Mouse (Mus musculus) kidney, postnatal 10 days (tissue): ENCODE data around the gene Anks1.
"Not testable (repeated sequence)": the region's sequence is repeated elsewhere in the genome, so short reads cannot be mapped to it uniquely, and the experiment has no call there.

Source experiments
- DNase-seq: peaks from one replicate; pipeline ENCODE4 v3.0.0; 2021; ENCODE audit warnings: mixed read lengths

Gene Anks1

DNA sequence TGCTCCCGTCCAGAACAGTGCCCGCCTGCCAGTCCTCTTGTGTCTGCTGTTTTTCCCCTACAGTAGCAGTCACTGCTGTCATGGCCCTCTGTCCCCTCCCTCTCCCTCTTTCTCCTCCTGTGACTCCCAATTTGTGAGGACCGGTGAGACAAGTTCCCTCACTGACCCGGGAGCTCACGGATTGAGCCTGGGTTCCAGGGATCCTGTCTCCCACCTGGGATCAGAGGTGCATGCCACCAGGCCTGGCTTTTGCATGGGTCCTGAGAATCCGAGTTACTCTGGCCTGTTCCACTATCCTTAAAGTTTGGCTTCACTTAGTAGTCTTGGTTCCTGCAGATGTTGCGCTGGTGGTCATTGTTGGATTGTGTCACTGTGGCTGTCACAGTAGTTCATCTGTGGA lies 58.4 kb downstream of the Anks1 start:
- DNase-seq, result no peak

DNA sequence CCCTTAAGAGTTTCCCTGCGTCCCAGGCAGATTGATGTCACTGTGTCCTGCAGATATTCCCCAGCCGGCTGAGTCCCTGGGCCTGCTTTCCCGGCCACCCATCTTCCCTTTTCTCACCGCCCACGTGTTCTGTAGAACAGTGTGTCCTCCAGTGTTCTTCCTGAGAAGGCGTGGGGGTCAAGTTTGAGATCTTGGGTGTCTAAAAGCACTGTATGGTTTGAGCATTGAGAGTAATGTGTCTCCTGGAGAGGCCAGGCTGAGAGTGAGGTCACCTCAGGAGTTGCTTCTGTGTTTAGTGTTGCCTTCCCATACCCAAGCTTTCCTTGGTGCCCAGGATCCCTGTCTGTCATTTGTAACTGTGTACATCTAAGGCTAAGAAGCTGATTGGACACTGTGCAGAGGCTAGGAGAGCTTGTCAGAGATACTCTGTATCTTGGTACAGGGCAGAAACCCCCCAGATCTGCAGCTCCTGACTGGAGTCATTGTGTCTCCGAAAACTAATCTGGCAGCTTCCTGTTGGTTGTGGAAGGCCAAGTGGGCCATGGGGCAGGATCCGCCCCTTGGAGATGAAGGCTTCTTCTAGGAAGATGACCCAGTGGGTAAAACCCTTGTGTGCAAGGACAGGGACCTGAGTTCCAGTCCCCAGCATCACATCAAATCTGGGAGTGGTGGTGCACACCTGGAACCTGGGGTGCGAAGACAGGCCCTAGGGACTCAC lies 59.1 kb downstream of the Anks1 start:
- no peak for DNase-seq

DNA sequence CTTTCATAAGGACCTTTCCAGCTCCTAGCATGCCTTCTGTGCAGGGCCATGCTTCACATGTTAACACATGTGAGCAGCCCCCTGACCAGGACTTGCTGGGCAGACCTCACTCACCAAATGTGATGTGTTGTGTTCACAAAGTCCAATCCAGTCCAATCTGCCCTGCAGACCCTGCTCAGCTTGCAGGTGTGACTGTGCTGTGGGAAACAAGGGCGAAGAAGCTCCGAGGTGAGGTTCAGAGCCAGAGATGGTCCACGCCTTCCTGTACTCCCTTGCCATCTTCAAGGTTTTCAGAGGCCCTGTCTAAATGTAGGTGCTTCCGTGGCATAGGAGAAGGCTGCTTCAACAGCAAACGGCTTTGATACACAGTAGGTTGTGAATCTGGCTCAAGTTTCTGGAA lies 59.8 kb downstream of the Anks1 start:
- no peak for DNase-seq

GRCm38 (mm10) chr17:27969365-27969764 lies 60.3 kb downstream of the Anks1 start:
- peak; percentile 72 for DNase-seq

- DNase-seq, result no peak
Measured at GRCm38 (mm10) chr17:27969896-27970295, 60.8 kb downstream of the Anks1 start.

- no peak for DNase-seq
Measured at GRCm38 (mm10) chr17:27970305-27970704, 61.2 kb downstream of the Anks1 start.

- peak; percentile 85 for DNase-seq
Measured at GRCm38 (mm10) chr17:27971496-27971895, 62.4 kb downstream of the Anks1 start.

- DNase-seq, result no peak
Measured at GRCm38 (mm10) chr17:27973337-27973736, 64.2 kb downstream of the Anks1 start.

GRCm38 (mm10) chr17:27976266-27976665 lies 67.2 kb downstream of the Anks1 start:
- no peak for DNase-seq

- DNase-seq, result no peak
Measured at GRCm38 (mm10) chr17:27977008-27977636, 68.0 kb downstream of the Anks1 start.

DNA sequence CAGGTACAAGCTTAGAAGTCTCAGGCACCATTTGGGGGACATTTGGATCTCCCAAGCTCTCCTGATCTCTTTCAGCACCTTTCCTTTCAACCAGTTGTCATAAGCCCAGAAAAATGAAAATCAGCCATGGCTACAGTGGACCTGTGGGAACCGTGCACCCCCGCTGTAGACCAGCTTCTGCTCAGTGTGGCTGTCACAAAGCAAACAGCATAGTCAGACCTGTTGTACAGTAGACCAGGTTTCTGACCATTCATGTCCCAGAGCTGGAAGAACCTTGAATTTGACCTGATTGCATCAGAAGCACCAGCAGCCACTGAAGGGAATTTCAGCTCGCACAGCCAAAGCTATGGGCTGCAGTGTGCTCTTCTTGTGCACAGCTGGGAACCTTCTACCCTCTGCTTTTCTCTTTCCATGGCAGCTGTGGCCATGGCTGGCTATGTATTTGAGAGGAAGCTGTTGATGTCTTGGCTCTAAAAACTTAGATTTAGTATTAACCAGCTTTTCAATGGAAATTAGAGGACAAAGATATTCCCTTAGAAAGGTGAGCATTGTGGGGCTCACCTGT lies 71.4 kb downstream of the Anks1 start:
- no peak for DNase-seq

DNA sequence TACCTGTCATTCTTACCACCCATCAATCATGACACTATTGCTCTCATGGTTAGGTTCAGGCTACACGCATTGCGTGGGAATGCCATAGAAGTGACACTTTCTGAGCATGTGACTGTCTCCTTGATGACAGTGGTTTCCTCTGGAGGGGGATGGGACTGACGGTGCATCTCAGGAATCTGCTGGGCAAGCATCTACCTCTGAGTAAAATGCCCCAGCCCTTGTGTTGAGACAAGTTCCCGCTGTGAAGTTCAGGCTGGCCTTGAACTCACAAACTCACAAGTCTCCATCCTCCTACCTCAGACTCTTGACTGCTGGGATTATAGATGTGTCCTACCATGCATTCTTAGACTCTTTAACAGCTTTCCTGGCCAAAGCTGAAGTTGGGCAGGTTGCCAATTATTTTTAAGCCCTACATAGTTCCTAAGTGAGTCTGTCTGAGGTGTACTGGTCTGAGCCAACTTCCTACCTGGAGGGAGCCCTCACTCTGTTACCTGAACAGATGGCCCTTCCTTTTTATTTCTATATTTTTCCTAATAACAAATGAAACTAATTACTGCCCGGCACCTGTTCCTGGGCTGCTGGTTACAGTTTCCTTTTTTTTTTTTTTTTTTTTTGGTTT lies 72.5 kb downstream of the Anks1 start:
- DNase-seq, result no peak

DNA sequence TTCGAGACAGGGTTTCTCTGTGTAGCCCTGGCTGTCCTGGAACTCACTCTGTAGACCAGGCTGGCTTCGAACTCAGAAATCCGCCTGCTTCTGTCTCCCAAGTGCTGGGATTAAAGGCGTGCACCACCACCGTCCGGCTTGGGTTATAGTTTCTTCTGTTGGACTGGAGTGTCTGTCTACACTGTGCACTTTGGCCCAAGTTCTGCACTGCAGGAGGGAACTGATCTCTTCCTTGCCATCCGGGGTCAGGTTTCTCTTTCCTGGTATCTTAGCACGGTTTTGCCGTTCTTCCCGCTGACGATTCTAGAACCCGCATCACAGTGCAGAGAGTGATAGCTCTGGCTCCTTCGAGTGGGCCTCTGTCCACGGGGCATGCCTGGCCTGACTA lies 73.0 kb downstream of the Anks1 start:
- not testable (repeated sequence) for DNase-seq

GRCm38 (mm10) chr17:27982712-27983266 lies 73.7 kb downstream of the Anks1 start:
- DNase-seq, result no peak

GRCm38 (mm10) chr17:27984421-27984820 lies 75.3 kb downstream of the Anks1 start:
- DNase-seq, result no peak

DNA sequence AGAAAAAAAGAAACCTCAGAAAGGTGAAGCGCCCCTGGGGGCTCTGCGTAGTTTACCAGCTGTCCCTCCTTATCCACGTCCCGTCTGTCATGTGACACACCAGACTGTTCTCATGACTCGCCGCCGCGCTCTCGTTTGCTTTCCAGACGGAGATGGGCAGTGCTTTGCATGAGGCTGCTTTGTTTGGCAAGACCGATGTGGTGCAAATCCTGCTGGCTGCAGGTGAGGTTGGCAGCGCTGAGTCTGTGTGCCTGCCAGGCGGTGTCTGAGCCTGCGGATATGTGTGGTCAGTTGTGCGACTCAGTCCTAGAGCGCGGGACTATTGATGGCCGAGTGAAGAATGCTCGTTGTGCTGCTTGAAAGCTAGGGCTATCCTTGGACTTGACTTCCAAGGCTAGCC lies 77.0 kb downstream of the Anks1 start:
- DNase-seq, result no peak

DNA sequence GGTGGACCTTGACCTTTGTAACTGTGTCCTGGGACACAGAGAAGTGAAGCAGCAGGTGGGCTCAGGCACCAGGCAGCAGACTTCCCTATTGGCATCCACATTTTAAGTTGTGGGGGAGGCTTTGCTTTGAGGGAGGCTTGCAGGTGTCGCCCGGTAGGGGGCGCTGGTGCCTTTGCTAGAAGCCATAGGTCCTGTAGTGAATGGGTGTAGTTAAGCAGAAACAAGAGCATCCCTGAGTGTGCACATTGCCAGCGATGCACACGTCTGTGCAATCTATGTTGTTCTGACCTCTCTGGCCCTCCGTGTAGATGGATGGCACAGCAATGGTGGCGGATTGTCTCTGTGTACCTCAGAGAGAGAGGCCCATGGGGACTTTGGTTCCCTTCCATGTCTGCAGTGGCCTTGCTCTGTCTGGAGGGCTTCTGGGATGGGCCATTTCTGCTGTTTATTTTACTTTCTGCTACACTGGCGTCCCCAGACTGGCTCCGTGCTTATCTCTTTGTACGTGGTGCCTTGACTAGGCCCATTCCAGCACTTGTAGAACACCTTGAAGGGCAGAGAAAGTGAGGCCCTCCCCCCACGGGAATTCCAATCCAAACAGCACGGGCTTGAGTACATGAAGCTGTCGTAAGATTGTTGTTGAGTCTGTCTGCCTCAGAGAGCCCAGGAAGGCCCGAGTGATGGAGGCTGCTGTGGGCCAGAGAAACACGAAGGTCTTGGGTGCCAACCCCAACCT lies 80.9 kb downstream of the Anks1 start:
- peak; percentile 91 for DNase-seq

DNA sequence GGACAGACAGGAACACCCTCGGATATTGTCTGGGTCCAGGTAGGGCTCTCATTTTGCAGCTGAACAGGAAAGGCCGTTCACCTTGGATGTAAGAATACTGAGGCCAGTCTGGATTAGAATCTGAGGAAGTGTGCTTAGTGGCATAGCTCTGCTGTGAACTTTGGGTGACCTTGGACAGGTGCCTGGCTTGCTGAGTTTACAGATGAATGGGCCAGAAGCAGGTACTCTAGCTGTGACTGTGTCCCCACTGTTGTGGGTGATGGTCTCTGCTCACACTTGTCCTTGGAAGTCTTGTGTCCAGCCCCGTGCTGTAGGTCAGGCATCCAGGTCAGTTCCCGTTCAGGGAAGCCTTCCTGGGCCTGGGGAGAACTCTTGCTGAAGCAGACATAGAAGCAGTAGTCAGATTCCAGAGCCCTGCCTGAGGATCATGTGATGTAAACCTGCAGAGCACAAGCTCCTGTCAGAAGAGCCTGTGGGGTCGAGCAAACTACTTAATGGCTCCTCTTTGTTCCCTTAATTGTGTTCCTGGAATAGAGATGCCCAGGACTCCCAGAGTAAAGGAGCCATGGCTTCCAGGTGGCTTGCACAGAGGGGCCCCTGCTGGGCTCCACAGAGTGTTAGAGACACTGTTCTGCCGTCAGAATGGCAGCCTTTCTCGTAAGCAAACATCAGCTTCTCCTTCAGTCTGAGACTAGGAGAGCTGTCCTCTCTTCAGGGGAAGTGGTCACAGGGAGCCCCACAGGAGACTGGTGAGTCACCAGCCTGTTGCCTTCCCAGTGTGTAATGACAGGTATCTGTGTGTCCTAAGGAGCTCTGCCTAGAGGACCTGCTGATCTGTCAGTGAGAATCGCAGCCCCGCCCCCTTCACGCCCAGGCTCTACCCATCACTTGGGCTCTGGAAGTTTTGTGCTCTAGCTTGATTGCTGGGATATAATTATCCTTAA lies 85.2 kb downstream of the Anks1 start:
- no peak for DNase-seq

DNA sequence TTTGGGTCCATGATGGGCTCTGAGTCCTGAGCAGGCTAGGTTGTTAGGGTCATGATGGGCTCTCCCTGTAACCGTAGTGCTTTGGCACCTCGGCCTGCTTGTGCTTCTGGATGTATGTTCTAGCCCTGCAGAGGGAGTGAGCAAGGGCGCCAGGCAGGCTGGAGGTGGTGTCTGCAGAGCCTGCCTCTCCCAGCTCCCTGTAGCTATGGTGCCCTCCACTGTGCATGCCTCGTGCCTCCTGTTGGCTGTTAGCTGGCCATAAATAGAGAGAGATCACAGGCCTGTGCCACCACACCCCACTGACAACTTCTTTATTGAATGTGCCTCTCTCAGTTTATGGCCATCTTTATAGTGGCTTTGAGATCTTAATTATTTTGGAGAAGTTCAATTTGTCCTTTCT lies 87.2 kb downstream of the Anks1 start:
- DNase-seq, result no peak

DNA sequence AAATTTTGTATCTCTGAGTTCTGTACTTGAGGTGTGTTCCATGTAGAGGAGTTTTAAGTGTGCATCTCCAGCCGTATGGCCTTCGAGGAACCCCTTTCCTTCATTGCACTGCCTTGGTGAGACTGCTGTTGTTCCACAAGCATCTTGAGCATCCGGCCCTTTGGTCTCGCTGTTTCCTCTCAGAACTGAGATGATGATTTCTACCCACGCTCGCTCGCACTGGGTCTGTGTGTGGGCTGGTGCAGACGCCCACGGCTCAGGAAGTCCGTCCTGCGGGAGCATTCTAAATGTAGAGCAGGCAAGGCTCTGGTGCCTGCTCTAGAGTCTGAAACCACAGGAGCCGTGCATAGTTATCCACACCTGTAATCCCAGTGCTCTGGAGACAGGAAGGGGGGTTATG lies 88.1 kb downstream of the Anks1 start:
- DNase-seq, result peak; percentile 51

DNA sequence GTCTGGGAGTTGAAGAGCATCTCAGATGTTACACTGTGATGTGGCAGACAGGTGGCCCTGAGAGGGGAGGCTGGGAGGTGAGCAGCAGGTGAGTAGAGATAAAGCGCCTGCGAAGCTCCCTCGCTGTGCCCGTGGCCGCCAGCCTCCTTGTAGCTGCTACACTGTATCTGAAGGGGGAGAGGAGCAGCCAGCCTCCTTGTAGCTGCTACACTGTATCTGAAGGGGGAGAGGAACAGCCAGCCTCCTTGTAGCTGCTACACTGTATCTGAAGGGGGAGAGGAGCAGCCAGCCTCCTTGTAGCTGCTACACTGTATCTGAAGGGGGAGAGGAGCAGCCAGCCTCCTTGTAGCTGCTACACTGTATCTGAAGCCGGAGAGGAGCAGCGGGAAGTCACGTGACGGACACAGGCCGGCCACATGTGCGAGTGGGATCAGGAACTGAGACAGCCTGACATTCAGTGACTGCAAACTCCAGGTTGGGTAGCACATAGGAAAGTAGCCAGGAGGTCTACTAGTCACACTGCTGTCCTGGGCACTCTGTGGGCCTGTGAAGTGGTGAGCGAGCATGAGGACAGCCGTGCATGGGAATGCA lies 90.7 kb downstream of the Anks1 start:
- not testable (repeated sequence) for DNase-seq
